Mouse (Mus musculus) E14TG2a.4 (cell line): Measurements from ENCODE around the gene Ttc41.

ENCODE experiments used
- H3K27me3 ChIP-seq: 2 replicates; pipeline ENCODE4 v1.6.1; 2014; ENCODE audit warnings: low read length, control low read depth; ENCODE audit not compliant: insufficient read depth
- H3K36me3 ChIP-seq: 2 replicates; pipeline ENCODE4 v1.6.1; 2014; ENCODE audit warnings: low read length, control low read depth; ENCODE audit not compliant: insufficient read depth
- H3K4me1 ChIP-seq: replicated peaks from 2 replicates; pipeline ENCODE4 v1.6.1; 2014; ENCODE audit warnings: low read depth, low read length, control low read depth
- H3K4me3 ChIP-seq: replicated peaks from 2 replicates; pipeline ENCODE4 v1.5.1; 2014; ENCODE audit warnings: mild to moderate bottlenecking, low read length
- H3K9me3 ChIP-seq: 2 replicates; pipeline ENCODE4 v1.6.1; 2014; ENCODE audit warnings: low read length, control low read depth
- CTCF ChIP-seq: conservative IDR thresholded peaks from 2 replicates; pipeline ENCODE4 v1.5.1; 2014; ENCODE audit warnings: low read length
- NANOG ChIP-seq: IDR thresholded peaks from 2 replicates; pipeline ENCODE4 v1.6.1; 2014; ENCODE audit warnings: borderline replicate concordance, low read length, mixed read lengths
- POU5F1 ChIP-seq: IDR thresholded peaks from 2 replicates; pipeline ENCODE4 v1.6.1; 2014; ENCODE audit warnings: low read length, borderline replicate concordance

Ttc41 gene

DNA sequence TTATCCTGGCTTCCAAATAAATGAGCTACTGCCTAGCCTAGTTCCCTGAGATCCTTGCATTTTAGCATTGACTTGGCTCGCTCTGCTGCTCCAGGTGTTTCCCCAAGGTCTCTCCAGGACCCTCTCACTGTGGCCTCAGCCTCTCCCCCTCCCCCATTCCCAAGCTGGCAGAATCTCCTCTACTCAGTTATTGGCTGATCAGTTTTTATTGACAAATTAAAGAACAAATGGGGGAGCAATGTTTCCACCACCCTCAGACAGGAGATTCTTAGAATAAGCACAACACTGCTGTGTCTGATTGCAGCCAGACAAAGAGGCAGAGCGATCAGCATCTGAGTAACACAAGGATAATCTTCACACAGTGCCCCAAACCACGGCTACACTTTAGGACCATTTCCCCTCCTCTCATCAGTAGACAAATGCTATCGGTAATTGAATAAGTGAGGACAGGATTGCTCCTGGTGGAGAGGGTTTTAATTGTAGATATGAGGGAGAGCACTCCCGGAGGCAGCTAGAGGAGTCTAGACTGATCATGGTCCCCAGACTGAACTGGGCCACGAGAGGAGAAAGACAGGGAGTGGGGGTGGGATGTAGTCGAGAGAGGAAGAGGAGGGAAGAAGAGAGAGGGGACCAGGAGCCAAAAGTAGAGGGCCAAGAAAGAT, 56.2 kb downstream of the Ttc41 start:
- Histone ChIP-seq H3K4me3 (no peak overlapping the region), H3K4me1 (peaks cover 25% of the 10 kb centered on the region), H3K27me3 (no peaks in the 10 kb centered on the region), H3K36me3 (no peaks in the 10 kb centered on the region), H3K9me3 (peaks cover 4% of the 10 kb centered on the region; the same call in 1 of the 2 replicates)
- TF ChIP-seq POU5F1 (no peak), NANOG (no peak), CTCF (no peak)

- no peaks in the 10 kb centered on the region for H3K27me3 ChIP-seq
- no peaks in the 10 kb centered on the region for H3K36me3 ChIP-seq
- H3K9me3 ChIP-seq: peaks cover 4% of the 10 kb centered on the region; the same call in 1 of the 2 replicates
- TF ChIP-seq NANOG (no peak), POU5F1 (no peak), CTCF (no peak)
- H3K4me1 ChIP-seq: peaks cover 25% of the 10 kb centered on the region
- H3K4me3 ChIP-seq: no peak overlapping the region
Measured at GRCm38 (mm10) chr10:86762384-86762730, 56.7 kb downstream of the Ttc41 start.

DNA sequence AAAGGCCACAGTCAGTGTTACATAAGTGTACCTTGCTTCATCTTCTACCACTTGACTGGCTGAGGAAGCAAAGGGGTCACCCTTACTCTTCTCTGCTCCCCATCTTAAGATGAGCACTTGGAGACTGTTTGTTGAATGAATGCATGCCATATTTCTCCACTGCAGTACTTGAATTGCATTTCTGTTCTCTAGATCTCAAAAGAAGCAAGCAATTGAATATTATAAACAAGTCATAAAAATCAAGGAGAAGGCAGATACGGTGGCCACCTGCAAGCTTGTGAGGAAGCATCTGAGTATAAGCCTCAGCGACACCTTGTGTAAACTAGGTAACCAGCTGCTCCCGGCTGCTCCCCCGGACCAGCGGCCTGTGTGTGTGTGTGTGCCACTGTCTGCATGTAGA, 58.1 kb downstream of the Ttc41 start, which contains the start of gene Gm49358:
Gm49358 (plus strand) TSS at position 301 of the 400 bp plus-strand sequence.
- peaks cover 25% of the 10 kb centered on the region for H3K4me1 ChIP-seq
- peaks cover 4% of the 10 kb centered on the region; the same call in 1 of the 2 replicates for H3K9me3 ChIP-seq
- TF ChIP-seq POU5F1 (no peak), CTCF (no peak), NANOG (no peak)
- no peaks in the 10 kb centered on the region for H3K27me3 ChIP-seq
- no peak within 1 kb of the TSS for H3K4me3 ChIP-seq
- no peaks in the 10 kb centered on the region for H3K36me3 ChIP-seq

DNA sequence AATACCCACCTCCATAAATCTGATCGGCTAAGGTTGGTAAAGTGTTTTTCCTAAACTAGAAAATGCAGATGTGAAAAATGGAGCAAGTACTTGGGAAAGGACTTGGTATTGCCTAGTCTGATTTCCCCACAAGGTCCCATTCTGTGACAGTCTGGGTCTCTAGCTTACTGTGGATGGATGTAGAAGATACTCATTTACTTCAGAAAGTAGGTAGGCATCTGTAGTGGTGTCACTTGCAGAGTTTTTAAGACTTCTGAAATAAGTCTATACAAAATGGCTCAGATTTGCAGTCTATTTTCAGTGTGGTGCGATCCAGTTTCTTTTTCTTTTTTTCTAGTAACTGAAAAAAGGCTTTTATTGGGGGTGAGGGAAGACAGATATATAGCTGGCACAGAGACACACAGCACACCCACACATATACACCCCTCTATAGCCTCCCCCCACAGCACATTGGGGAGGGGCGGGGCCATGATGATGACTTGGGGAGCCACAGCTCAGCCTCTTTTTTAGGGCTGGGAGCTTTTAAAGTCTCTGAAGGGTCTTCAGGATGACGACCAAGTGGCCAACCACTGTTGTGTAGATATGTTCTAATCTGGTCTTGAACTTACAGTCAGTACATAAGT, 59.8 kb downstream of the Ttc41 start:
- no peaks in the 10 kb centered on the region for H3K27me3 ChIP-seq
- H3K9me3 ChIP-seq: peaks cover 4% of the 10 kb centered on the region; the same call in 1 of the 2 replicates
- H3K36me3 ChIP-seq: no peaks in the 10 kb centered on the region
- H3K4me3 ChIP-seq: no peak overlapping the region
- TF ChIP-seq CTCF: no peak
- no peak for TF ChIP-seq NANOG
- TF ChIP-seq POU5F1: no peak
- H3K4me1 ChIP-seq: peaks cover 42% of the 10 kb centered on the region

DNA sequence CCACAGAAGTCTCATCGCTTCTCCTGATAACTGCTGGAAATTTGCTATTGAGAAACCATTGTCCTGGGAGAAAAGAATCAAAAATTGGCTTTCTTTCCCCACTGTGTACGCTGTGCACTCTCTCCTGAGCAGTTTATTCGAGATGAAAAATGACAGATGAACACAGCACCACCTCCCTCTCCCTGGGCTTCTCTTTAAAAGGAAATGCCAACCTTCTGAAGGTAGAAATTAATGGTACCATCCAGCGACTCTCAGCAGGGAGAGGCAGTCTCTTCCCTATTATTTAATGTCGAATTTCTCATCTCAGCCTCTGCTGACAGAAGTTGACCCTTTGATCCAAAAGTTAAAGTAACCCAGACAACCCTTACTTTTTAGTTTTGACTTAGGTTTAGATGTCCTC, 63.6 kb downstream of the Ttc41 start:
- Histone ChIP-seq H3K9me3 (no peaks in the 10 kb centered on the region), H3K27me3 (0 out of 2 replicates have a peak, but pooled peaks cover 2% of the 10 kb centered on the region), H3K4me3 (0 out of 2 replicates have a peak overlapping the region, but pooled peaks have one; percentile 26), H3K4me1 (peaks cover 40% of the 10 kb centered on the region), H3K36me3 (no peaks in the 10 kb centered on the region)
- no peak for TF ChIP-seq POU5F1
- TF ChIP-seq NANOG: no peak
- TF ChIP-seq CTCF: no peak

DNA sequence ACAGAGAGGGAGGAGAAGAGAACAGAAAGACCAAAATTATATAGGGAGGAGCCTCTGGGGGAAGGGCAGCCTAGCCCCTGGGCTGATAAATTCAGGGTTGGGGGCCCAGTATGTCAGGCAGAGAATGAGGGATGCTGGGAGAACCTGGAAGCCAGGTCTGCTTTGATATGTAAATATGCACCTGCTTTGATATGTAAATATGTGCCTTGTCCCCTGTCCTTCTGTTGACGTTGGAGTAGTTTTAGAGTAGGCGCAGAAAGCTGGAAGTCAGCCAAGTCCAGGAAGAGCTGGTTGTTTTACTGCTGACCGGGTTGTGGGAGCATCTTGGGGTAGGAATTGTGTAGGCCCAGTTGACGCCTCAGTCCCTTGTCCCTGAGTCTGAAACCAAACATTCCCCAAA, 64.2 kb downstream of the Ttc41 start:
- Histone ChIP-seq H3K4me3 (peak overlapping the region; percentile 26; the same call in 1 of the 2 replicates), H3K9me3 (no peaks in the 10 kb centered on the region), H3K27me3 (peaks cover 5% of the 10 kb centered on the region; the same call in 1 of the 2 replicates), H3K4me1 (peaks cover 40% of the 10 kb centered on the region), H3K36me3 (no peaks in the 10 kb centered on the region)
- no peak for TF ChIP-seq CTCF
- TF ChIP-seq POU5F1: peak; percentile 85

DNA sequence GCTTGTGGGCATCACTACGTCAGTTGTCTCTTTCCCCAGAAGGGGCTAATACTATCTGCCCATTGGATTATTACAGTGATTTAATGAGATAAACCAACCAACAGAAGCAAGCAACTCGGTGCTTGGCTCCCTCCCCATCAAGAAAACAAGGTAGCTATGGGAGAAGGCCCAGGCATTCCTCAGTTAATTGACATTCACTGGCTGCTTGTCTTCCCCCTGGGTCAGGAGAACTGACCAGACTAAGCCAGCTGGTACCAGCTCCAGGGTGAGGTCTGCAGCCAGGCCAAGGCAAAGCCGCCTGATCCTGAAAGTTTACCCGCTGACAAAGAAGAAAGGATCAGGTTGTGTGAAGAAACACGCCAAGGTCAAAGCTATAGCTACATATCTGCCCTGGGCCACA, 66.1 kb downstream of the Ttc41 start:
- no peaks in the 10 kb centered on the region for H3K9me3 ChIP-seq
- peaks cover 5% of the 10 kb centered on the region; the same call in 1 of the 2 replicates for H3K27me3 ChIP-seq
- TF ChIP-seq CTCF (no peak), NANOG (no peak), POU5F1 (no peak)
- H3K4me1 ChIP-seq: peaks cover 40% of the 10 kb centered on the region
- no peak overlapping the region for H3K4me3 ChIP-seq
- H3K36me3 ChIP-seq: no peaks in the 10 kb centered on the region

DNA sequence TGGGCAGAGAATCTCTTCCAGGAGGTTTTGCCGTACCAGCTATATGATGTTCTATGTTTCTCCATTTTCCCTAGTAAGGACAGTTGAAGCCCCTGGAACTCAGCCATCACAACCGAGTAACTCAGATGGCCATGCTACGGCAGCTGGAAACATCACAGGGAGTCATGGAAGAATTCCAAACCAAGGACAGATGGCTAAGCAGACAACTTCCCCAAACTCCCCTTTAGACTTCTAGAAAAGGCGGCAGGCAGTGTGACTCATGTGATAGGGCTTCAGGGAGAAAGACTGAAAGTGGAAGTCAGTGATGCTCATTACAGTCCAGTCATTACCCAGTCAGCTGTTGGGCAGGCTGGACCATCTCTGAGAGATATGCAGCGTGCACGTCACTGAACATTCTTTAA, 66.6 kb downstream of the Ttc41 start:
- peaks cover 7% of the 10 kb centered on the region; the same call in 1 of the 2 replicates for H3K27me3 ChIP-seq
- TF ChIP-seq POU5F1 (no peak), CTCF (no peak), NANOG (no peak)
- H3K36me3 ChIP-seq: no peaks in the 10 kb centered on the region
- H3K4me3 ChIP-seq: no peak overlapping the region
- peaks cover 40% of the 10 kb centered on the region for H3K4me1 ChIP-seq
- no peaks in the 10 kb centered on the region for H3K9me3 ChIP-seq

- no peak for TF ChIP-seq CTCF
- no peak for TF ChIP-seq POU5F1
- no peak for TF ChIP-seq NANOG
- Histone ChIP-seq H3K4me1 (peaks cover 50% of the 10 kb centered on the region), H3K4me3 (no peak overlapping the region), H3K9me3 (no peaks in the 10 kb centered on the region), H3K36me3 (no peaks in the 10 kb centered on the region), H3K27me3 (peaks cover 7% of the 10 kb centered on the region; the same call in 1 of the 2 replicates)
Measured at GRCm38 (mm10) chr10:86773360-86773759, 67.7 kb downstream of the Ttc41 start.
